Mouse (Mus musculus): ENCODE measurements around the gene Col5a2. TPM values are rescaled to one million over a fixed set of nuclear protein-coding genes. Genes with fewer than 3 reads are reported as not detected.

The Col5a2 gene
- total and polyA plus RNA-seq, 2 experiments from 2014 or later: 6.8 to 19.8 TPM

DNA sequence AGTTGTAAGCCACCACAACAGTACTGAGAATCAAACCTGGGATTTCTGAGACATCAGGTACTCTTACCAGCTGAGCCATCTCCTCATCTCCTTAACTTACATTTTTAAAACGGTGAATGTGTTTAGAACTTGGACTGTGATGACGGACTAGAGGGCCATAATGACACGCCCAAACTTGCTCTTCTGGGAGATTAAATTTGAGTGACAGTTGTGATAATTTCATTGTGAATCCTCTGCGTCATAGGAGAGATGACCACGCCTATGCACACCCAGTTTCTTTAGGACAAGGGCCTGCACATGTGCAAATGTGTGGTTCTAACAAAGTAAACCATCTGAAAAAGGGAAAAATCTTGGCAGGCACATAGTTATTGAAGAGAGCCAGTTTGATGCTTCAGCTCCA is 79.2 kb downstream of the Col5a2 start:
- no peak for TF ChIP-seq CTCF (IDR thresholded peaks at IDR 0.05)
- H3K36me3 ChIP-seq (ENCODE audit: insufficient read depth, low read length): no peaks in the 10 kb centered on the region
- no peak overlapping the region for H3K27ac ChIP-seq (ENCODE audit: low read depth, low read length)
- H3K4me3 ChIP-seq (ENCODE audit: low read depth, low read length): no peak overlapping the region
- no peaks in the 10 kb centered on the region for H3K9me3 ChIP-seq (ENCODE audit: low read length)
- no peak for ATAC-seq (ENCODE audit: low FRiP score)
- H3K4me1 ChIP-seq (ENCODE audit: insufficient read depth, low read length): no peaks in the 10 kb centered on the region
- no peaks in the 10 kb centered on the region for H3K27me3 ChIP-seq (ENCODE audit: insufficient read depth, low read length)
- H3K9ac ChIP-seq (replicated peaks; ENCODE audit: low read length, poor library complexity, severe bottlenecking): no peak overlapping the region
- WGBS: 87% methylated on average over 5 of the region's 5 CpGs
- no peak overlapping the region for H3K4me2 ChIP-seq (ENCODE audit: low read depth, low read length, poor library complexity, severe bottlenecking)
- no peak for DNase-seq (ENCODE audit: low spot score)

DNA sequence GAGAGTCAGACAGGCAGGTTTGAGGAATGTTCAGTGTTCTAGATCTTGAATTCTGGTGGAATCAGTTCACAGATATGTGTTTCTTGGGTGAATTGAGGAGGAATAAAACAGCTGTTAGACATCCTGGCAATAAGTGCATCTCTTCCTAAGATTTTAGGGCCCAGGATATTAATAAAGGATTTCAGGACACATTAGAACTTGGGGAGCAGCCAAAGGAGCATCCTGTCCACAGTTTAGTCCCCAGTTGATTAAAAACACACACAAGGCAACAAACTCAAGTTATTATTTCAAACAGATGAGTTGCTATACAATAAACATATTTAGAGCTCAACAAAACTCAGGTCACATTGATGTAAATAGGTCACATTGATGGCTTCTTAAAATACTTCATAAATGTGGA is 82.5 kb downstream of the Col5a2 start:
- Histone ChIP-seq H3K27me3 (ENCODE audit: insufficient read depth, low read length) (no peaks in the 10 kb centered on the region), H3K9ac (replicated peaks; ENCODE audit: low read length, poor library complexity, severe bottlenecking) (no peak overlapping the region), H3K9me3 (ENCODE audit: low read length) (no peaks in the 10 kb centered on the region), H3K36me3 (ENCODE audit: insufficient read depth, low read length) (no peaks in the 10 kb centered on the region), H3K4me1 (ENCODE audit: insufficient read depth, low read length) (no peaks in the 10 kb centered on the region), H3K4me2 (ENCODE audit: low read depth, low read length, poor library complexity, severe bottlenecking) (no peak overlapping the region), H3K27ac (ENCODE audit: low read depth, low read length) (no peak overlapping the region), H3K4me3 (ENCODE audit: low read depth, low read length) (no peak overlapping the region)
- no peak for TF ChIP-seq CTCF (IDR thresholded peaks at IDR 0.05)
- DNase-seq (ENCODE audit: low spot score) (no peak), ATAC-seq (ENCODE audit: low FRiP score) (no peak)

DNA sequence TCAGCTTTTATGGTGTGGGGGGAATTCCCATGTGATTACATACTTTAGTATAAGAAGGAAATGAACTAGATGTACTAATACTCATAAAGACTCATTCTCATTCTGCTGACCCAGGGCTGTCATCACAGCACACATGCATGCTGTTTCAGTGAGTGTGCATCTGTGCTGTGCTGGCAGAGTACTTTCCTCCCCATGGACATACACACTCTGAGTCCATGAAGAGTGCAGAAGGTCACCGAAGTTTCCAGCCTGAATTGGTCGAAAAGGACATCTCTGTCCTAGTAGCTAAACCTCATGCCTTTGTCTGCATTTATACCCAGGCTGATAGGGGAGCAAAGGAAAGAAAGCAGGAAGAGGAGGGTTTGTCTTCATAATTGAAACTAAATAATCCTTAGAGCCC is 83.2 kb downstream of the Col5a2 start:
- WGBS: 82% methylated on average over 2 of the region's 2 CpGs
- DNase-seq (ENCODE audit: low spot score) (no peak), ATAC-seq (ENCODE audit: low FRiP score) (no peak)
- no peak overlapping the region for H3K4me2 ChIP-seq (ENCODE audit: low read depth, low read length, poor library complexity, severe bottlenecking)
- H3K4me3 ChIP-seq (ENCODE audit: low read depth, low read length): no peak overlapping the region
- H3K27me3 ChIP-seq (ENCODE audit: insufficient read depth, low read length): no peaks in the 10 kb centered on the region
- H3K9me3 ChIP-seq (ENCODE audit: low read length): no peaks in the 10 kb centered on the region
- no peaks in the 10 kb centered on the region for H3K4me1 ChIP-seq (ENCODE audit: insufficient read depth, low read length)
- no peak overlapping the region for H3K9ac ChIP-seq (replicated peaks; ENCODE audit: low read length, poor library complexity, severe bottlenecking)
- H3K27ac ChIP-seq (ENCODE audit: low read depth, low read length): no peak overlapping the region
- H3K36me3 ChIP-seq (ENCODE audit: insufficient read depth, low read length): no peaks in the 10 kb centered on the region
- no peak for TF ChIP-seq CTCF (IDR thresholded peaks at IDR 0.05)

DNA sequence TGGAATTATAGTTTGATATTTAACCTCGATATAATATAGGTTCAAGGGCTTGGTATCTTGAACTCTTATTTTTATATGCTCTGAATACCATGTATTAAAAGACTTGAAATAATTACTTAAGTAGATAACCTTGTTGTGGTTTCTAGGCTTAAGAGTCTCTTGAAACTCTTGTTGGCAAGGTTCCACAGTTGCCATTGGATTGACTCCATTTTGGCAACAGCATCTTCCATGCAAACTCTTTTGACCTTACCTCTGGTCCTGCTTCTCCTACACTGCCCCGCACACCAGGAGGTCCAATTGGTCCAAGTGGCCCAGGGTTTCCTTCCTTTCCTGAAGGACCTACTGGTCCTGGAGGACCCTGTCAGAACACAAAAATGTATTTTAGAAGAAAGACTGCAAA is 121.2 kb downstream of the Col5a2 start:
- H3K27ac ChIP-seq (ENCODE audit: low read depth, low read length): no peak overlapping the region
- ATAC-seq (ENCODE audit: low FRiP score) (no peak), DNase-seq (ENCODE audit: low spot score) (no peak)
- H3K36me3 ChIP-seq (ENCODE audit: insufficient read depth, low read length): no peaks in the 10 kb centered on the region
- TF ChIP-seq CTCF (IDR thresholded peaks at IDR 0.05): no peak
- no peaks in the 10 kb centered on the region for H3K27me3 ChIP-seq (ENCODE audit: insufficient read depth, low read length)
- no peak overlapping the region for H3K4me3 ChIP-seq (ENCODE audit: low read depth, low read length)
- no peak overlapping the region for H3K9ac ChIP-seq (replicated peaks; ENCODE audit: low read length, poor library complexity, severe bottlenecking)
- no peaks in the 10 kb centered on the region for H3K9me3 ChIP-seq (ENCODE audit: low read length)
- no peaks in the 10 kb centered on the region for H3K4me1 ChIP-seq (ENCODE audit: insufficient read depth, low read length)
- no peak overlapping the region for H3K4me2 ChIP-seq (ENCODE audit: low read depth, low read length, poor library complexity, severe bottlenecking)
- 97% methylated on average over 2 of the region's 2 CpGs for WGBS

DNA sequence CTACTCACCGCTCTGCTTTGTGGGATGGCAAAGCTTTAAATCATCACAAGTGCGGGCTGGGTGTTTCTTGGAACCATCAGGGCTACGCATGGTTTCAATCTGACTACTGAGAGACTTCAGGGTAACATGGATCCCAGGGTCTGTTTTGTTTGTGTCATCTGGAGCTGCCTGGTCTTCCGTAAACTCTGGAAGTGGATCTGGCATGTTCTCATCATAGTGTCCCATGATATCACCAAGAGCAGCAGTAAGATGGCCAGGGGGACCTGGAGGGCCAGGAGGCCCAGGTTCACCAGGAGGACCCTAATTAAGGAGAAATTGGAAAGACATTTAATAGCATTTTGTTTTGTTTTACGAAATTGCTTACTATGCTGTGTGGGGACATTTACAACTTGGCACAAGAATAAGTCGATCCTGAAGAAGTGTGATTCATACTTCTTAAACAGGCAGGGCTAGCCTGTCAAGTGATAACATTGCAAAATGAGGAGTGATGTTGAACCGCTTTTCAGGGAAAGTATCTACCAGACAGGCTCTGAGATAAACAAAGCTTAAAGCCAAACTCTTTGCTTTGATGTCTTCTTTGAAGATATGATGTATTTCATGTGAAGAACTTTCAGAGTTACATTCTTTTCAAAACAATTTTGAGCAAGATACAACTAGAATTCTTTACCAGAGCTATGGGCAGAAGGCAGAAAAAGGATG is 122.9 kb downstream of the Col5a2 start:
- no peaks in the 10 kb centered on the region for H3K36me3 ChIP-seq (ENCODE audit: insufficient read depth, low read length)
- 88% methylated on average over 7 of the region's 7 CpGs for WGBS
- H3K4me2 ChIP-seq (ENCODE audit: low read depth, low read length, poor library complexity, severe bottlenecking): no peak overlapping the region
- no peak overlapping the region for H3K27ac ChIP-seq (ENCODE audit: low read depth, low read length)
- no peak overlapping the region for H3K4me3 ChIP-seq (ENCODE audit: low read depth, low read length)
- DNase-seq (ENCODE audit: low spot score) (no peak), ATAC-seq (ENCODE audit: low FRiP score) (no peak)
- no peak overlapping the region for H3K9ac ChIP-seq (replicated peaks; ENCODE audit: low read length, poor library complexity, severe bottlenecking)
- H3K9me3 ChIP-seq (ENCODE audit: low read length): no peaks in the 10 kb centered on the region
- no peaks in the 10 kb centered on the region for H3K27me3 ChIP-seq (ENCODE audit: insufficient read depth, low read length)
- no peak for TF ChIP-seq CTCF (IDR thresholded peaks at IDR 0.05)
- H3K4me1 ChIP-seq (ENCODE audit: insufficient read depth, low read length): no peaks in the 10 kb centered on the region

DNA sequence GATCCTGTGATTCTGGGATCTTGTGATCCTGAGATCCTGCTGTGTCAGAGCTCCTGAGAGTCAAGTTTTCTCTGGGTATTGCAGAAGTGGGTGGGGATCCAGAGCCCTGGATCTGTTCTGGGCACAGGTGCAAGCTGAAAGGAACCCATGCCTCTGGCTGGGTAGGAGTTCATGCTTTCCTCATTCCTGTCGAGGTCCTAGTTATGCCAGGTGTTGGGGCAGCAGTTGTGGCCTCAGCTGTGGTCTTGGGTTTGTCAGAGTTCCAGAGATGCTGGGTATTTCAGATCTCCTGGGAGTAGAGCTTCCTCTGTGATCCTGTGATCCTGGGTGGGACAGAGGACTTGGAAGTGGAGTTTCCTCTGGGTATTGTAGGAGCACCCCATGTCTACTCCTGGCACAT is 137.7 kb downstream of the Col5a2 start:
- H3K4me1 ChIP-seq (ENCODE audit: insufficient read depth, low read length): no peaks in the 10 kb centered on the region
- H3K4me2 ChIP-seq (ENCODE audit: low read depth, low read length, poor library complexity, severe bottlenecking): no peak overlapping the region
- 87% methylated on average over 1 of the region's 1 CpGs for WGBS
- H3K4me3 ChIP-seq (ENCODE audit: low read depth, low read length): no peak overlapping the region
- no peaks in the 10 kb centered on the region for H3K9me3 ChIP-seq (ENCODE audit: low read length)
- H3K9ac ChIP-seq (replicated peaks; ENCODE audit: low read length, poor library complexity, severe bottlenecking): no peak overlapping the region
- H3K36me3 ChIP-seq (ENCODE audit: insufficient read depth, low read length): no peaks in the 10 kb centered on the region
- DNase-seq (ENCODE audit: low spot score) (no peak), ATAC-seq (ENCODE audit: low FRiP score) (no peak)
- no peak for TF ChIP-seq CTCF (IDR thresholded peaks at IDR 0.05)
- H3K27ac ChIP-seq (ENCODE audit: low read depth, low read length): no peak overlapping the region
- H3K27me3 ChIP-seq (ENCODE audit: insufficient read depth, low read length): no peaks in the 10 kb centered on the region

Data from midbrain, postnatal 0 days (tissue).